Mouse (Mus musculus): ENCODE measurements around the gene Dock9. TPM values are rescaled to one million over a fixed set of nuclear protein-coding genes. Genes with fewer than 3 reads are reported as not detected.

Gene Dock9
- polyA plus RNA-seq, 1 experiment: 68.4 TPM

DNA sequence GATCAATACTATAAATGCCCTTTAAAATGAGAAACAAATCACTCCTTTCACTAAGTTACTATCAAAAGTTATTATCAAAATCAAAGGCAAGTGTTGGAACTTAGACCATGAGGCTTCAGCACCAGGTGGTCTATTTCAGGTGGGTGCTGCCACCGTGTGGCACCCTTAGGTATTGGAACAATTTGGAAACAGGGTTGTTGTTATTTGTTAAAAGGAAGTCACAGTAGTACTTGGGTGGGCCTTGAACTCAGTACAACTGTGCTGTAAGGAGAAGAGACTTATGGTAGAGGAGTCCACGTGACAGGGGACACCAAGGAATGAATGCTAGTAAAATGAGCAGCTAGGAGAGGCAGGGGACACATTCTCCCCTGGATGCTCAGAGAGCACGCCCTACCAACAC, 218.6 kb downstream of the Dock9 start:
- Histone ChIP-seq H3K4me1 (ENCODE audit: control insufficient read depth, insufficient read depth, low read length) (no peaks in the 10 kb centered on the region), H3K4me3 (ENCODE audit: insufficient read depth, low read length) (no peak overlapping the region), H3K27ac (ENCODE audit: insufficient read depth, low read length) (no peak overlapping the region)
- TF ChIP-seq CTCF (IDR thresholded peaks at IDR 0.05; ENCODE audit: extremely low read depth, insufficient read depth, low read length) (peak; percentile 72), POLR2A (IDR thresholded peaks at IDR 0.05; ENCODE audit: extremely low read depth, insufficient read depth, low read length) (no peak)

DNA sequence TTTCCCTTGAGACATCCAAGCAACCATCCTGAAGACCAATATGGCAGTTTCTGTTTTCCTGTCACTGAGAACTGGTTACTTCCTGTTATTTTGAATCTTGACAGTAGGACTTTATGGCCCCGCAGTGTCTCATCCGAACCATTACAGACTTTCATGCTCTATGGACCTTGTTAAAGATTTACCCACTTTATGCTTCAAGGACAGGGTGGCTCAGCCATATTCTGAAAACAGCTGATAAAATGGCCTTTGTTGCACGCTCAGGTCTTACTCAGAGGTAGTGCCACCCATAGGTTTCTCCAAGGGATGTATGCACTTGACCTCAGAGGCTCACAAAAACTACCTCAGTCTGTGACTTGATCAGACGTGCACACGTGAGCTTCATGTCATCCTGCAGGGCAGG, 224.2 kb downstream of the Dock9 start:
- Histone ChIP-seq H3K4me3 (ENCODE audit: insufficient read depth, low read length) (no peak overlapping the region), H3K27ac (ENCODE audit: insufficient read depth, low read length) (no peak overlapping the region), H3K4me1 (ENCODE audit: control insufficient read depth, insufficient read depth, low read length) (no peaks in the 10 kb centered on the region)
- TF ChIP-seq POLR2A (IDR thresholded peaks at IDR 0.05; ENCODE audit: extremely low read depth, insufficient read depth, low read length) (no peak), CTCF (IDR thresholded peaks at IDR 0.05; ENCODE audit: extremely low read depth, insufficient read depth, low read length) (no peak)

DNA sequence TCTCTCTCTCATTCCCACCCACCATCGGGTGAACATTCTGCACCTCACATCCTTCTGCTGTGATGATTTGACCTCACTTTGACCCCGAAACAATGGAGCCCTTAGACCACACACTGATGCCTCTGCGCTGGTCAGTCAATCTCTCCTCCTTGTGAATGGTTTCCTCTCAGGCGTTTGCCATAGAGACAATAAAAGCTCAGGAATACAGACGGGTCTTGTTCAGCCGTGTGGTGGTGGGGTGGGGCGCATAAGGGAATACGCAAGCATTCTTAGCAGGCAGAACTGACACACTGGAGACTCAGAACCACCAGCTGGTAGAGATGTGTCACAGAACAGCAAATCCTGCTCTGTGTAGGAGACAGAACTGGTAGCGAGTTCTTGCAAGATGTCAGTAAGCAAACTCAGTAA, 230.8 kb downstream of the Dock9 start:
- no peak overlapping the region for H3K4me3 ChIP-seq (ENCODE audit: insufficient read depth, low read length)
- no peak overlapping the region for H3K27ac ChIP-seq (ENCODE audit: insufficient read depth, low read length)
- peaks cover 4% of the 10 kb centered on the region; the same call in 1 of the 2 replicates for H3K4me1 ChIP-seq (ENCODE audit: control insufficient read depth, insufficient read depth, low read length)
- TF ChIP-seq POLR2A (IDR thresholded peaks at IDR 0.05; ENCODE audit: extremely low read depth, insufficient read depth, low read length) (no peak), CTCF (IDR thresholded peaks at IDR 0.05; ENCODE audit: extremely low read depth, insufficient read depth, low read length) (no peak)

DNA sequence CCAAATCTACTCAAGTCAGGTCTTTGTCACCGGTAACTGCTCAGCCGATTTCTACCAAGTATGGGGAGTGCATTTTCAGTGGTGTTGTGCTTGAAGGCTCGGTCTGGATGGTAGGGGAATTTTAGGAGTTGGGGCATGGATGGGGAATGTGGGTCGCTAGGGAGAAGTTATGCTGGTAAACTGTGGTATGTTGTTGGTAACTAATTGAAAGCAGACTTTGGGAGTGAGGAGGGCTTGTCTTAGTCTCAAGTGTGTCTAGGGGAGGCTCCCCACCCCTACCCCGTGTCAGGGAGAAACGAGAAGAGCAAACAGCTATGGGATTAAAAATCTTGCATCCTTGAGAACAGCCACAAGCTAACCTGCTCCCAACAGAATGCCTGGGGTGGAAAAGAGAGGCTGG, 231.7 kb downstream of the Dock9 start:
- H3K4me1 ChIP-seq (ENCODE audit: control insufficient read depth, insufficient read depth, low read length): peaks cover 4% of the 10 kb centered on the region; the same call in 1 of the 2 replicates
- no peak overlapping the region for H3K4me3 ChIP-seq (ENCODE audit: insufficient read depth, low read length)
- H3K27ac ChIP-seq (ENCODE audit: insufficient read depth, low read length): no peak overlapping the region
- TF ChIP-seq CTCF (IDR thresholded peaks at IDR 0.05; ENCODE audit: extremely low read depth, insufficient read depth, low read length) (no peak), POLR2A (IDR thresholded peaks at IDR 0.05; ENCODE audit: extremely low read depth, insufficient read depth, low read length) (no peak)

DNA sequence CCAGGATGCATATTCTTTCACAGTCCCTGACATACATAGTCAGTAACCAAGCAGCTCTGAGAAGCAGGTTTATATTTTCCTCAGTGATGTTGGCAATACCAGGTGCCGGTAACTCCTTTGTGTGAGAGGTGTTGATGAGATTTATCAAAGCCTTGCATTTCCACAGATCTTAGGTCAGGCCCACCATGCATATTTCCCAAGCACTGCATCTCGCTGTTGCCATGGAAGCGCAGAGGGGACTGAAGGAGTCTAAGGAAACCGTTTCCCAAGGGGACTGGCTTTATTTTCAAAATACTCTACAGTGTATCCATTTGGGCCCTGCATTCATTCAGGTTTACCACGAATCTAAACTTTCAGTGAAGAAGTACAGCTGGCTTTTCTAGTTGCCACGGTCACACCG, 233.0 kb downstream of the Dock9 start:
- Histone ChIP-seq H3K27ac (ENCODE audit: insufficient read depth, low read length) (no peak overlapping the region), H3K4me3 (ENCODE audit: insufficient read depth, low read length) (no peak overlapping the region), H3K4me1 (ENCODE audit: control insufficient read depth, insufficient read depth, low read length) (peaks cover 4% of the 10 kb centered on the region; the same call in 1 of the 2 replicates)
- no peak for TF ChIP-seq POLR2A (IDR thresholded peaks at IDR 0.05; ENCODE audit: extremely low read depth, insufficient read depth, low read length)
- TF ChIP-seq CTCF (IDR thresholded peaks at IDR 0.05; ENCODE audit: extremely low read depth, insufficient read depth, low read length): no peak

DNA sequence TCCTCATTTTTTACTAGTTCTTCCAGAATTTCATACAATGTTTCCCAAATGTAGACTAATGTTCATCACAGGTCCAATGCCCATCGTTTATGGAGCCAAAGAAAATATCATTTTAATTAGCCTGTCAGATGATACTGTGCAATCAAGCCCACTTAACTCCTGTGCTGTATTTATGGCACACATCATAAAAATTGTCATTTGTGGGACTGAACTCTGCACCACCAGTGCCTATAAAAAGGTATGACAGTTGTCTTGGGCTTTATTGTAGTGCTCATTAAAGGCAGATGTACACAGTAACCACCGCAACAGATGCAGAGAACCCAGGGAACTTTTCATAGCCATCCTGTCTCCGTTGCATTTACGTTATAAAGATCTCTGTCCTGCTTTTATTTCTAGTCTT, 233.7 kb downstream of the Dock9 start:
- no peak overlapping the region for H3K27ac ChIP-seq (ENCODE audit: insufficient read depth, low read length)
- TF ChIP-seq POLR2A (IDR thresholded peaks at IDR 0.05; ENCODE audit: extremely low read depth, insufficient read depth, low read length): no peak
- TF ChIP-seq CTCF (IDR thresholded peaks at IDR 0.05; ENCODE audit: extremely low read depth, insufficient read depth, low read length): no peak

DNA sequence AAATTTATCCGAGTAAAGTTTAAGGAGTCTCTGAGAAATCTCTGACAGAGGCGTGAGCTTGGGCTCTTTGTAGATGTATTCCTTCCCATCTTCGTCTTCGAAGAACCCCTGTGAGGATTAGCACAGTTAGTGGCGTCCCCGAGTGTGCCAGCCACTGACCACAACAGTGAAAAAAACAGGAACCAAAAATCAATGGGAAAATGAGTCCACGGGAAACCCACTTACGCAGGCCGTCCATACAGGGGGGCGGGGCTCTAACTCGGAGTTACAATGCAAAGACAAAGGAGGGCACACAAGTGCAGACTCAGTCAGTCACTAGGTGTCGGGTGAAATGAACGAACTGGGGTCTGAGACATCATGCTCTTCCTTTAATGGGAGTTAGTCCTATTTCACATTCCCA, 238.6 kb downstream of the Dock9 start:
- TF ChIP-seq POLR2A (IDR thresholded peaks at IDR 0.05; ENCODE audit: extremely low read depth, insufficient read depth, low read length) (no peak), CTCF (IDR thresholded peaks at IDR 0.05; ENCODE audit: extremely low read depth, insufficient read depth, low read length) (no peak)
- no peak overlapping the region for H3K27ac ChIP-seq (ENCODE audit: insufficient read depth, low read length)
- H3K4me1 ChIP-seq (ENCODE audit: control insufficient read depth, insufficient read depth, low read length): no peaks in the 10 kb centered on the region
- H3K4me3 ChIP-seq (ENCODE audit: insufficient read depth, low read length): no peak overlapping the region

More for the DNA sequence above, 233.7 kb downstream of the Dock9 start:
- Histone ChIP-seq H3K4me1 (ENCODE audit: control insufficient read depth, insufficient read depth, low read length) (peaks cover 4% of the 10 kb centered on the region; the same call in 1 of the 2 replicates), H3K4me3 (ENCODE audit: insufficient read depth, low read length) (no peak overlapping the region)

DNA sequence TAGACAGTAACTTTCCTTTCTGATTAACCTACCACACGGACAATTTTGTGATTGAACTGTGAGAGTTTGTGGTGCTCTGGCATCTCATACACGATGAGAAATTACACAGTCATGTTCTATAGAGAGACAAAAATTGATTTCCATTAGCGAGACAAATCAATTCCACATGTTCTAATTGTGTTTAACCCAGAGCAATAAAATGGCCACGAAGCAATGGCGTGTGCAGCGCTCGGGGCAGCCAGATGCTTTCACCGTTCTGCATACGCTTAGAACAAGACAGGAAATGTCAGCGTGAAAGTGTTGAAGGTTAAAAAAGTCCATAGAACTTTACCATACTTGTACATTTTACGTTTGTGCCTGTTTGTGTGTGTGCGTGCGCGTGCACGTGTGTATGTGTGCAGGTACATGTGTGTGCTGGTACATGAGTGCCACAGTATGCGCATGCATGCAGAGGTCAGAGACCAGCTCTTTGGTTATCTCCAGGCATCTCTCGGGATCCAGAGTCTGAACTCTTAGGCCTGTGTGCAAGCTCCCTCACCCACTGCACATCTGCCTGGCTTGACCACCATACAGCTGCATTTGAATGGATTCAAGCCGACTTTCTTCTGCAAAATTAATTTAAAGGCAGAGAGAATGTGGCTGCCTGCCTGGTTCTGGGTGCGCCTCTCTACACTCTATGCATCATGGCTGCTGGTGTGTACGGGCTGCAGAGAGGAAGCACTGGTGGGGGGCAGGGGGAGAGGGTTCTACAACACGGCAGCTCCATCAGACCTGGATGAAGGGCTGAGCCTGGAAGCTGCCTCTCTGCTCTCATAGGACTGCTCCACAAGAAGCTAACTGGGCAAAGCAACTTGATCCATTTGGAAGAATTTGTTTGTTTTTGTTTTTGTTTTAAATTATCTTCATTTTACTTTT, 241.0 kb downstream of the Dock9 start:
- H3K4me1 ChIP-seq (ENCODE audit: control insufficient read depth, insufficient read depth, low read length): no peaks in the 10 kb centered on the region
- no peak overlapping the region for H3K27ac ChIP-seq (ENCODE audit: insufficient read depth, low read length)
- H3K4me3 ChIP-seq (ENCODE audit: insufficient read depth, low read length): no peak overlapping the region
- TF ChIP-seq POLR2A (IDR thresholded peaks at IDR 0.05; ENCODE audit: extremely low read depth, insufficient read depth, low read length): no peak
- TF ChIP-seq CTCF (IDR thresholded peaks at IDR 0.05; ENCODE audit: extremely low read depth, insufficient read depth, low read length): no peak

DNA sequence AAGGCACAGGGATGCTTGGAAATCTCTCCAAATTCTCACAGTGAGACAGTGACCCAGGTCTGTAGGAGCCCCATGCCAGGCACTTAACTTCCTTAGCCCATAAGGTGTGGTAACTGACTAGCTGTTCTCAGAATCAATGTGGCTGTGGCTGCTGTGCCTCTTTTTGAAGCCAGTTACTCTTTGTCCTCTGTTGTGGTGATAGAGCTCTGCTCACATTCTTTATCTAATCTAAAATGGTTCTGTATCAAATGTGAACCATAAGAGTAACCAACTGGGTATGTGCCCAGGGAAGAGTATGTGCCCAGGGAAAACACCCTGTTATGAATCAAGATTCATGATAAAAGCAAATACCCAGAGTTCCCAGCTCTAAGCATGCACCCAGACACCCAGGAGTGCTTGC, 243.9 kb downstream of the Dock9 start:
- Histone ChIP-seq H3K27ac (ENCODE audit: insufficient read depth, low read length) (no peak overlapping the region), H3K4me3 (ENCODE audit: insufficient read depth, low read length) (no peak overlapping the region), H3K4me1 (ENCODE audit: control insufficient read depth, insufficient read depth, low read length) (no peaks in the 10 kb centered on the region)
- TF ChIP-seq POLR2A (IDR thresholded peaks at IDR 0.05; ENCODE audit: extremely low read depth, insufficient read depth, low read length) (no peak), CTCF (IDR thresholded peaks at IDR 0.05; ENCODE audit: extremely low read depth, insufficient read depth, low read length) (no peak)

DNA sequence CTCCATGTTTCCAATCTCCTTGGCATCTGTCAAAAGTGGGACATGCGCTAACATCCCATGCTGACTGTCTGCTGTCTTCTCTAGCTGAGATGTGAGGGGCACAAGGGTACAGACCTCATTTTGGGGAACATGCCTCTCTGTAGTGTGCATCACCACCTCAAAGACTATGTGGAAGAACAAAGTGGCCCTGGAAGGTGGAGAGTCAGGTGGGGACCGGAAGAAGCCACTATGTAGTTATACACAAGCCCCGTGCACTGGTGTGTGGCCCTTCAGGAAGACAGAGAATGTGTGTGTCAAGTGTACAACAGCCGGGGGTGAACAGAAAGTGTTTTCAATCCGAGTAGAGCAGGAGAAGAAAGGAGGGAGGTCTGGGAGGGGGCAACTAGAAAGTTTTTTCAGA, 245.1 kb downstream of the Dock9 start:
- no peak overlapping the region for H3K27ac ChIP-seq (ENCODE audit: insufficient read depth, low read length)
- H3K4me1 ChIP-seq (ENCODE audit: control insufficient read depth, insufficient read depth, low read length): no peaks in the 10 kb centered on the region
- H3K4me3 ChIP-seq (ENCODE audit: insufficient read depth, low read length): no peak overlapping the region
- no peak for TF ChIP-seq POLR2A (IDR thresholded peaks at IDR 0.05; ENCODE audit: extremely low read depth, insufficient read depth, low read length)

Data from cortical plate, adult 2 months (tissue).